Mouse (Mus musculus): ENCODE results near the gene Otop2. TPM values are rescaled to one million over a fixed set of nuclear protein-coding genes. Genes with fewer than 3 reads are reported as not detected.
A peak's percentile ranks its signal among the peaks of the same experiment; 100 is the strongest.

The Otop2 gene
- polyA plus RNA-seq, 1 experiment from 2014 or later: not detected

GRCm38 (mm10) chr11:115269330-115270066 is 37.5 kb upstream of the Otop2 start:
- Histone ChIP-seq H3K9ac (no peak overlapping the region), H3K4me1 (replicated peaks) (peaks cover 40% of the 10 kb centered on the region), H3K9me3 (replicated peaks) (no peaks in the 10 kb centered on the region), H3K36me3 (peaks cover 25% of the 10 kb centered on the region), H3K27ac (no peak overlapping the region), H3K4me3 (replicated peaks) (no peak overlapping the region), H3K4me2 (no peak overlapping the region), H3K27me3 (peaks cover 45% of the 10 kb centered on the region)
- 80% methylated on average over 27 of the region's 27 CpGs for WGBS (ENCODE audit: insufficient replicate concordance)
- DNase-seq: no peak
- ATAC-seq (ENCODE audit: low read depth): no peak

GRCm38 (mm10) chr11:115270148-115270861 is 36.7 kb upstream of the Otop2 start:
- H3K4me2 ChIP-seq: no peak overlapping the region
- no peaks in the 10 kb centered on the region for H3K9me3 ChIP-seq (replicated peaks)
- H3K4me1 ChIP-seq (replicated peaks): peaks cover 44% of the 10 kb centered on the region
- no peak overlapping the region for H3K9ac ChIP-seq
- ATAC-seq (ENCODE audit: low read depth) (no peak; the same call in 1 of the 2 replicates), DNase-seq (peak; percentile 57)
- H3K4me3 ChIP-seq (replicated peaks): no peak overlapping the region
- H3K27me3 ChIP-seq: peaks cover 37% of the 10 kb centered on the region
- H3K27ac ChIP-seq: no peak overlapping the region
- peaks cover 25% of the 10 kb centered on the region for H3K36me3 ChIP-seq
- WGBS (ENCODE audit: insufficient replicate concordance): 38% methylated on average over 19 of the region's 19 CpGs

GRCm38 (mm10) chr11:115271052-115271451 is 35.9 kb upstream of the Otop2 start:
- no peak for DNase-seq
- Histone ChIP-seq H3K9ac (no peak overlapping the region), H3K27ac (no peak overlapping the region), H3K9me3 (replicated peaks) (no peaks in the 10 kb centered on the region), H3K4me2 (no peak overlapping the region), H3K4me1 (replicated peaks) (peaks cover 50% of the 10 kb centered on the region), H3K27me3 (peaks cover 30% of the 10 kb centered on the region), H3K4me3 (replicated peaks) (no peak overlapping the region), H3K36me3 (peaks cover 25% of the 10 kb centered on the region)
- no peak for ATAC-seq (ENCODE audit: low read depth)
- WGBS (ENCODE audit: insufficient replicate concordance): 76% methylated on average over 9 of the region's 9 CpGs

GRCm38 (mm10) chr11:115271481-115271880 is 35.5 kb upstream of the Otop2 start:
- H3K4me2 ChIP-seq: no peak overlapping the region
- no peak overlapping the region for H3K4me3 ChIP-seq (replicated peaks)
- H3K4me1 ChIP-seq (replicated peaks): peaks cover 52% of the 10 kb centered on the region
- no peak for DNase-seq
- ATAC-seq (ENCODE audit: low read depth): no peak
- H3K27ac ChIP-seq: no peak overlapping the region
- peaks cover 25% of the 10 kb centered on the region for H3K36me3 ChIP-seq
- H3K9ac ChIP-seq: no peak overlapping the region
- H3K9me3 ChIP-seq (replicated peaks): no peaks in the 10 kb centered on the region
- H3K27me3 ChIP-seq: peaks cover 26% of the 10 kb centered on the region
- 71% methylated on average over 10 of the region's 10 CpGs for WGBS (ENCODE audit: insufficient replicate concordance)

GRCm38 (mm10) chr11:115272894-115273498 is 34.0 kb upstream of the Otop2 start:
- H3K9me3 ChIP-seq (replicated peaks): no peaks in the 10 kb centered on the region
- no peak for ATAC-seq (ENCODE audit: low read depth)
- no peak overlapping the region for H3K4me3 ChIP-seq (replicated peaks)
- no peak for DNase-seq
- H3K27me3 ChIP-seq: peaks cover 10% of the 10 kb centered on the region
- H3K4me1 ChIP-seq (replicated peaks): peaks cover 51% of the 10 kb centered on the region
- peaks cover 22% of the 10 kb centered on the region for H3K36me3 ChIP-seq
- no peak overlapping the region for H3K27ac ChIP-seq
- 58% methylated on average over 10 of the region's 10 CpGs for WGBS (ENCODE audit: insufficient replicate concordance)
- H3K9ac ChIP-seq: no peak overlapping the region
- no peak overlapping the region for H3K4me2 ChIP-seq

GRCm38 (mm10) chr11:115273735-115274134 is 33.2 kb upstream of the Otop2 start:
- WGBS (ENCODE audit: insufficient replicate concordance): 57% methylated on average over 7 of the region's 7 CpGs
- Histone ChIP-seq H3K4me2 (no peak overlapping the region), H3K9ac (no peak overlapping the region), H3K9me3 (replicated peaks) (no peaks in the 10 kb centered on the region), H3K4me3 (replicated peaks) (no peak overlapping the region), H3K27me3 (peaks cover 3% of the 10 kb centered on the region; the same call in 1 of the 2 replicates), H3K27ac (no peak overlapping the region), H3K4me1 (replicated peaks) (peaks cover 58% of the 10 kb centered on the region), H3K36me3 (peaks cover 14% of the 10 kb centered on the region)
- ATAC-seq (ENCODE audit: low read depth) (no peak), DNase-seq (no peak)

GRCm38 (mm10) chr11:115274178-115274577 is 32.8 kb upstream of the Otop2 start:
- peaks cover 63% of the 10 kb centered on the region for H3K4me1 ChIP-seq (replicated peaks)

GRCm38 (mm10) chr11:115274771-115275170 is 32.2 kb upstream of the Otop2 start:
- ATAC-seq (ENCODE audit: low read depth) (no peak), DNase-seq (no peak)
- H3K36me3 ChIP-seq: 0 out of 2 replicates have a peak, but pooled peaks cover 5% of the 10 kb centered on the region
- H3K9me3 ChIP-seq (replicated peaks): no peaks in the 10 kb centered on the region
- no peak overlapping the region for H3K9ac ChIP-seq
- H3K4me2 ChIP-seq: peak overlapping the region; percentile 93
- H3K4me1 ChIP-seq (replicated peaks): peaks cover 68% of the 10 kb centered on the region
- H3K27me3 ChIP-seq: no peaks in the 10 kb centered on the region
- no peak overlapping the region for H3K27ac ChIP-seq
- no peak overlapping the region for H3K4me3 ChIP-seq (replicated peaks)
- WGBS (ENCODE audit: insufficient replicate concordance): 78% methylated on average over 6 of the region's 6 CpGs

More at GRCm38 (mm10) chr11:115274178-115274577, 32.8 kb upstream of the Otop2 start:
- H3K4me3 ChIP-seq (replicated peaks): no peak overlapping the region
- 64% methylated on average over 7 of the region's 7 CpGs for WGBS (ENCODE audit: insufficient replicate concordance)
- H3K4me2 ChIP-seq: no peak overlapping the region
- ATAC-seq (ENCODE audit: low read depth) (no peak), DNase-seq (no peak)
- H3K9ac ChIP-seq: no peak overlapping the region
- H3K27ac ChIP-seq: no peak overlapping the region
- no peaks in the 10 kb centered on the region for H3K27me3 ChIP-seq
- H3K9me3 ChIP-seq (replicated peaks): no peaks in the 10 kb centered on the region
- H3K36me3 ChIP-seq: peaks cover 10% of the 10 kb centered on the region

- Histone ChIP-seq H3K36me3 (0 out of 2 replicates have a peak, but pooled peaks cover 5% of the 10 kb centered on the region), H3K27me3 (no peaks in the 10 kb centered on the region), H3K27ac (no peak overlapping the region; the same call in 1 of the 2 replicates), H3K4me1 (replicated peaks) (peaks cover 70% of the 10 kb centered on the region), H3K9me3 (replicated peaks) (no peaks in the 10 kb centered on the region), H3K4me2 (peak overlapping the region; percentile 93), H3K4me3 (replicated peaks) (peak overlapping the region; percentile 70), H3K9ac (peak overlapping the region; percentile 84)
- ATAC-seq (ENCODE audit: low read depth): no peak
- 40% methylated on average over 6 of the region's 6 CpGs for WGBS (ENCODE audit: insufficient replicate concordance)
- DNase-seq: no peak
Observed at GRCm38 (mm10) chr11:115275509-115275908, 31.5 kb upstream of the Otop2 start.

- H3K9ac ChIP-seq: peak overlapping the region; percentile 84
- 0 out of 2 replicates have a peak, but pooled peaks cover 5% of the 10 kb centered on the region for H3K36me3 ChIP-seq
- peak overlapping the region; percentile 93 for H3K4me2 ChIP-seq
- H3K4me3 ChIP-seq (replicated peaks): peak overlapping the region; percentile 70
- no peaks in the 10 kb centered on the region for H3K27me3 ChIP-seq
- no peak for ATAC-seq (ENCODE audit: low read depth)
- no peak overlapping the region for H3K27ac ChIP-seq
- no peaks in the 10 kb centered on the region for H3K9me3 ChIP-seq (replicated peaks)
- 41% methylated on average over 3 of the region's 3 CpGs for WGBS (ENCODE audit: insufficient replicate concordance)
- peaks cover 70% of the 10 kb centered on the region for H3K4me1 ChIP-seq (replicated peaks)
- no peak for DNase-seq
Observed at GRCm38 (mm10) chr11:115275954-115276353, 31.0 kb upstream of the Otop2 start.

Measured in liver, embryonic 13.5 days (tissue).